Mouse (Mus musculus): ENCODE results near the gene Tbpl1. TPM values are rescaled to one million over a fixed set of nuclear protein-coding genes. Genes with fewer than 3 reads are reported as not detected.
A peak's percentile ranks its signal among the peaks of the same experiment; 100 is the strongest.

Tbpl1 gene
- 109 and 111 TPM in 2 replicates for polyA plus RNA-seq (2014; fragmentation: Nextera tagmentation; extraction: Ambion mirVana)

GRCm38 (mm10) chr10:22731272-22732093 is at the start of gene Tbpl1:
Gene Tbpl1 (minus strand): TSS chr10:22731938.
- Histone ChIP-seq H3K4me2 (ENCODE audit: low read depth, low read length, severe bottlenecking) (peak within 1 kb of the TSS; percentile 90), H3K27me3 (ENCODE audit: control insufficient read depth, insufficient read depth, low read length) (no peaks in the 10 kb centered on the region), H3K27ac (ENCODE audit: low read depth, low read length) (peak within 1 kb of the TSS; percentile 83), H3K4me1 (replicated peaks; ENCODE audit: control insufficient read depth, insufficient read depth, low read length) (peaks cover 10% of the 10 kb centered on the region), H3K36me3 (ENCODE audit: control insufficient read depth, insufficient read depth, low read length) (no peaks in the 10 kb centered on the region), H3K9ac (ENCODE audit: low read length) (peak within 1 kb of the TSS; percentile 98), H3K9me3 (ENCODE audit: control insufficient read depth, low read length) (no peaks in the 10 kb centered on the region), H3K4me3 (ENCODE audit: low read depth, low read length) (peak within 1 kb of the TSS; percentile 96)
- under 1% methylated on average over 77 of the region's 77 CpGs for WGBS
- peak; percentile 99 for ATAC-seq (replicated peaks; ENCODE audit: low FRiP score)
- peak; percentile 96 for DNase-seq (ENCODE audit: low spot score)

- WGBS = 33% methylated on average over 4 of the region's 4 CpGs
- DNase-seq (ENCODE audit: low spot score) = no peak
Observed at GRCm38 (mm10) chr10:22781466-22781865, 49.7 kb upstream of the Tbpl1 start.

GRCm38 (mm10) chr10:22777939-22778338 is 46.2 kb upstream of the Tbpl1 start:
- Histone ChIP-seq H3K27ac (ENCODE audit: low read depth, low read length) (no peak overlapping the region), H3K9ac (ENCODE audit: low read length) (no peak overlapping the region), H3K27me3 (ENCODE audit: control insufficient read depth, insufficient read depth, low read length) (no peaks in the 10 kb centered on the region), H3K4me3 (ENCODE audit: low read depth, low read length) (no peak overlapping the region), H3K4me1 (replicated peaks; ENCODE audit: control insufficient read depth, insufficient read depth, low read length) (no peaks in the 10 kb centered on the region), H3K4me2 (ENCODE audit: low read depth, low read length, severe bottlenecking) (no peak overlapping the region), H3K36me3 (ENCODE audit: control insufficient read depth, insufficient read depth, low read length) (no peaks in the 10 kb centered on the region), H3K9me3 (ENCODE audit: control insufficient read depth, low read length) (no peaks in the 10 kb centered on the region)
- ATAC-seq (replicated peaks; ENCODE audit: low FRiP score) (no peak), DNase-seq (ENCODE audit: low spot score) (no peak)
- 19% methylated on average over 5 of the region's 5 CpGs for WGBS

More at GRCm38 (mm10) chr10:22781466-22781865, 49.7 kb upstream of the Tbpl1 start:
- no peak overlapping the region for H3K27ac ChIP-seq (ENCODE audit: low read depth, low read length)
- ATAC-seq (replicated peaks; ENCODE audit: low FRiP score) = no peak
- no peak overlapping the region for H3K4me3 ChIP-seq (ENCODE audit: low read depth, low read length)
- H3K36me3 ChIP-seq (ENCODE audit: control insufficient read depth, insufficient read depth, low read length) = no peaks in the 10 kb centered on the region
- H3K4me2 ChIP-seq (ENCODE audit: low read depth, low read length, severe bottlenecking) = no peak overlapping the region
- H3K9ac ChIP-seq (ENCODE audit: low read length) = no peak overlapping the region
- H3K4me1 ChIP-seq (replicated peaks; ENCODE audit: control insufficient read depth, insufficient read depth, low read length) = no peaks in the 10 kb centered on the region
- no peaks in the 10 kb centered on the region for H3K27me3 ChIP-seq (ENCODE audit: control insufficient read depth, insufficient read depth, low read length)
- H3K9me3 ChIP-seq (ENCODE audit: control insufficient read depth, low read length) = no peaks in the 10 kb centered on the region

DNA sequence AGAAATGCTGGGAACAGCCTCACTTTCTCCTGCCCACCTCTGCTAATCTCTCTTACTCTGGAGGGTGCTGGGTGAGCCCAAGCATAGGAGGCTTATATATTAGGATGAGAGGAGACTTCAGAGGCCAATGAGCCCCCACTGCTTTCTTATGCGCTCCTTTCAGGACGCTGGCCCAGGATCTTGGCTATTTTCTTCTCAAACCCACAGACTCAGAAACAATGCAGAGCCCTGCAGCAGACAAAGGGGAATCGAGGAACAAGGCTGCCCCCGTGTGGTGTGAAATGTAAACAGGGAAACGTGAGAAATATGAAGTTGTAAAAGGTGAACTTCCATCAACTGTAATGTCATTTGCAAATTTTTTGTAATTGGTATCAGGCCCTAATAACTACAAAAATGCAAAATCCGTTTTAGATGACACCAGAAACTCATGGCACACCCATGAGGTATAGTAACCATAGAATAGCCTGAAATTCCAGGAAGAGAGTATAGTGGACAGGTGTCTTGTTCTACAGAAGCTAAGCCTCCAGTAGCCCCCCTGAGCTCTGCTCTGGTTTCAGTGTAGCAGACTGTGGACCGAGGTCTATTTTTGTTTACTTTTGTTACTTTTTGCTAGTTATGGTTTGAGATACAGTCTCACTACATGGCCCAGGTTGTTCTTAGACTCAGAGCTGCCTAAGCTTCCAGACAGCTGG is 44.4 kb upstream of the Tbpl1 start:
- Histone ChIP-seq H3K9me3 (ENCODE audit: control insufficient read depth, low read length) (no peaks in the 10 kb centered on the region), H3K36me3 (ENCODE audit: control insufficient read depth, insufficient read depth, low read length) (no peaks in the 10 kb centered on the region), H3K4me3 (ENCODE audit: low read depth, low read length) (no peak overlapping the region), H3K4me1 (replicated peaks; ENCODE audit: control insufficient read depth, insufficient read depth, low read length) (no peaks in the 10 kb centered on the region), H3K27ac (ENCODE audit: low read depth, low read length) (no peak overlapping the region), H3K4me2 (ENCODE audit: low read depth, low read length, severe bottlenecking) (no peak overlapping the region), H3K27me3 (ENCODE audit: control insufficient read depth, insufficient read depth, low read length) (no peaks in the 10 kb centered on the region), H3K9ac (ENCODE audit: low read length) (no peak overlapping the region; the same call in 1 of the 2 replicates)
- DNase-seq (ENCODE audit: low spot score) (peak; percentile 74), ATAC-seq (replicated peaks; ENCODE audit: low FRiP score) (0 out of 2 replicates have a peak, but pooled peaks have one; percentile 24)
- 15% methylated on average over 7 of the region's 7 CpGs for WGBS

- Histone ChIP-seq H3K4me2 (ENCODE audit: low read depth, low read length, severe bottlenecking) (no peak overlapping the region), H3K36me3 (ENCODE audit: control insufficient read depth, insufficient read depth, low read length) (no peaks in the 10 kb centered on the region), H3K4me1 (replicated peaks; ENCODE audit: control insufficient read depth, insufficient read depth, low read length) (no peaks in the 10 kb centered on the region), H3K9me3 (ENCODE audit: control insufficient read depth, low read length) (no peaks in the 10 kb centered on the region), H3K9ac (ENCODE audit: low read length) (no peak overlapping the region), H3K4me3 (ENCODE audit: low read depth, low read length) (no peak overlapping the region), H3K27me3 (ENCODE audit: control insufficient read depth, insufficient read depth, low read length) (no peaks in the 10 kb centered on the region), H3K27ac (ENCODE audit: low read depth, low read length) (no peak overlapping the region)
- DNase-seq (ENCODE audit: low spot score) (no peak), ATAC-seq (replicated peaks; ENCODE audit: low FRiP score) (no peak)
- WGBS = 86% methylated on average over 2 of the region's 2 CpGs
Observed at GRCm38 (mm10) chr10:22775456-22775855, 43.7 kb upstream of the Tbpl1 start.

- Histone ChIP-seq H3K4me2 (ENCODE audit: low read depth, low read length, severe bottlenecking) (no peak overlapping the region), H3K27ac (ENCODE audit: low read depth, low read length) (no peak overlapping the region), H3K4me1 (replicated peaks; ENCODE audit: control insufficient read depth, insufficient read depth, low read length) (no peaks in the 10 kb centered on the region), H3K36me3 (ENCODE audit: control insufficient read depth, insufficient read depth, low read length) (no peaks in the 10 kb centered on the region), H3K9me3 (ENCODE audit: control insufficient read depth, low read length) (no peaks in the 10 kb centered on the region), H3K27me3 (ENCODE audit: control insufficient read depth, insufficient read depth, low read length) (no peaks in the 10 kb centered on the region), H3K4me3 (ENCODE audit: low read depth, low read length) (no peak overlapping the region), H3K9ac (ENCODE audit: low read length) (no peak overlapping the region)
- DNase-seq (ENCODE audit: low spot score) = no peak
- ATAC-seq (replicated peaks; ENCODE audit: low FRiP score) = no peak
- WGBS = 90% methylated on average over 3 of the region's 3 CpGs
Observed at GRCm38 (mm10) chr10:22774626-22775025, 42.9 kb upstream of the Tbpl1 start.

GRCm38 (mm10) chr10:22754240-22754639 is 22.5 kb upstream of the Tbpl1 start:
- no peak overlapping the region for H3K4me3 ChIP-seq (ENCODE audit: low read depth, low read length)
- no peak overlapping the region for H3K9ac ChIP-seq (ENCODE audit: low read length)
- no peak overlapping the region for H3K4me2 ChIP-seq (ENCODE audit: low read depth, low read length, severe bottlenecking)
- no peaks in the 10 kb centered on the region for H3K36me3 ChIP-seq (ENCODE audit: control insufficient read depth, insufficient read depth, low read length)
- 90% methylated on average over 1 of the region's 1 CpGs for WGBS
- ATAC-seq (replicated peaks; ENCODE audit: low FRiP score) (no peak), DNase-seq (ENCODE audit: low spot score) (no peak)
- no peak overlapping the region for H3K27ac ChIP-seq (ENCODE audit: low read depth, low read length)
- H3K27me3 ChIP-seq (ENCODE audit: control insufficient read depth, insufficient read depth, low read length) = no peaks in the 10 kb centered on the region
- H3K9me3 ChIP-seq (ENCODE audit: control insufficient read depth, low read length) = no peaks in the 10 kb centered on the region
- no peaks in the 10 kb centered on the region for H3K4me1 ChIP-seq (replicated peaks; ENCODE audit: control insufficient read depth, insufficient read depth, low read length)

DNA sequence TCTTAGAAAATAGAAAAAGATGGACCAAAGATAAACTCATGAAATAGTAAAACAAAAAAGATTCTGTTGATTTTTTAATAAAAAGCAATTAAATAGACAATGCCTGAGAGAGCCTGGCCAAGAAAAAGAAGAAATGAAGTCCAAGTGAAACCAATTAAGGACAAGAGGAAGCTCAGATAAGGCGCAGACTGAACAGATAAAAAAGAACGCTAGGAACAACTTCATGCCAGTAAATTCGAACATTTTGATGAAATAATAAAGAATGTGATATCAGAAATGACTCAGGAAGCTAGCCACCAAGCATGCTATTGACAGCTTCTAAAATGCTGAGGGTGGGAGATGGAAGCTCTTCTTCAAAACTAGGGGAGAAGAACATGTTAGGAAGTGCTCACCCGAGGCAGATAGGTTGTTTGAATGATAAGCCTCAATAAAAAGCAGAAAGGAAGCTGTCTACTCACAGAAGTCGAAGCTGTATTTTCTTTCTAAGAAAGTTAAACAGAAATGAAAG is 19.5 kb upstream of the Tbpl1 start:
- Histone ChIP-seq H3K4me3 (ENCODE audit: low read depth, low read length) (no peak overlapping the region), H3K4me2 (ENCODE audit: low read depth, low read length, severe bottlenecking) (no peak overlapping the region), H3K9me3 (ENCODE audit: control insufficient read depth, low read length) (no peaks in the 10 kb centered on the region), H3K4me1 (replicated peaks; ENCODE audit: control insufficient read depth, insufficient read depth, low read length) (no peaks in the 10 kb centered on the region), H3K27ac (ENCODE audit: low read depth, low read length) (no peak overlapping the region), H3K27me3 (ENCODE audit: control insufficient read depth, insufficient read depth, low read length) (no peaks in the 10 kb centered on the region), H3K36me3 (ENCODE audit: control insufficient read depth, insufficient read depth, low read length) (no peaks in the 10 kb centered on the region), H3K9ac (ENCODE audit: low read length) (no peak overlapping the region)
- ATAC-seq (replicated peaks; ENCODE audit: low FRiP score) = no peak
- 81% methylated on average over 5 of the region's 5 CpGs for WGBS
- no peak for DNase-seq (ENCODE audit: low spot score)

Measured in forebrain, embryonic 11.5 days (tissue).